Mouse (Mus musculus) heart, postnatal 0 days (tissue): ENCODE measurements around the gene Myof. TPM values are rescaled to one million over a fixed set of nuclear protein-coding genes. Genes with fewer than 3 reads are reported as not detected.

Source experiments
- ATAC-seq: fragments of 200-750 bp; cut with Nextera tagmentation; 2 replicates; pipeline ENCODE4 v1.8.0; 2017; ENCODE audit warnings: low read depth, moderate number of reproducible peaks, moderate library complexity; ENCODE audit not compliant: insufficient read depth
- DNase-seq: peaks from one replicate; pipeline ENCODE4 v3.0.0-alpha.2; 2016; ENCODE audit warnings: low spot score
- H3K27ac ChIP-seq: fragments of 300-500 bp; sonication (generic); 2 replicates; pipeline ENCODE4 v1.5.1; 2014; ENCODE audit warnings: low read depth, mild to moderate bottlenecking
- H3K27me3 ChIP-seq: fragments of 300-500 bp; sonication (generic); 2 replicates; pipeline ENCODE4 v1.6.1; 2014; ENCODE audit warnings: low read length, mixed read lengths; ENCODE audit not compliant: control insufficient read depth, insufficient read depth
- H3K36me3 ChIP-seq: fragments of 300-500 bp; sonication (generic); replicated peaks from 2 replicates; pipeline ENCODE4 v1.6.1; 2014; ENCODE audit warnings: low read length, mixed read lengths; ENCODE audit not compliant: control insufficient read depth, insufficient read depth
- H3K4me1 ChIP-seq: fragments of 300-500 bp; sonication (generic); 2 replicates; pipeline ENCODE4 v1.6.1; 2014; ENCODE audit warnings: antibody characterized with exemption; ENCODE audit not compliant: control insufficient read depth, insufficient read depth
- H3K4me2 ChIP-seq: fragments of 300-500 bp; sonication (generic); 2 replicates; pipeline ENCODE4 v1.6.1; 2014; ENCODE audit warnings: low read depth, mild to moderate bottlenecking, low read length, moderate library complexity
- H3K4me3 ChIP-seq: fragments of 300-500 bp; sonication (generic); 2 replicates; pipeline ENCODE4 v1.5.1; 2014; ENCODE audit warnings: low read depth, low read length
- H3K9ac ChIP-seq: fragments of 300-500 bp; sonication (generic); replicated peaks from 2 replicates; pipeline ENCODE4 v1.6.1; 2014; ENCODE audit warnings: low read depth, low read length, mixed read lengths
- H3K9me3 ChIP-seq: fragments of 300-500 bp; sonication (generic); replicated peaks from 2 replicates; pipeline ENCODE4 v1.6.1; 2016; ENCODE audit warnings: low read length; ENCODE audit not compliant: control insufficient read depth
- CTCF ChIP-seq: IDR thresholded peaks from 2 replicates; pipeline ENCODE4 v1.5.1; 2016; ENCODE audit warnings: antibody characterized with exemption, control low read depth, low read depth
- EP300 ChIP-seq: IDR thresholded peaks from 2 replicates; pipeline ENCODE4 v1.6.1; 2016; ENCODE audit warnings: antibody characterized with exemption, low read depth
- WGBS: fragments of 180-500 bp; shearing (Covaris S2); extraction: QIAGEN DNeasy Blood & Tissue Kit; methylation state at CpG from one replicate; pipeline ENCODE4 v1.1.7; 2014; 5-methylcytosine and 5-hydroxymethylcytosine counted together
- polyA plus RNA-seq: library from polyadenylated mRNA; unstranded; fragments of >200 nt; fragmentation: Nextera tagmentation; extraction: Ambion mirVana; gene quantifications from 2 replicates; pipeline ENCODE4 v1.2.1, GENCODE M21; 2015
- total RNA-seq: library from RNA; depleted of rRNA; stranded (reverse); fragments of >200 nt; gene quantifications from 2 replicates; pipeline ENCODE4 v1.2.3, GENCODE M21; 2014; ENCODE audit warnings: low replicate concordance; rRNA removed

Myof gene
- total and polyA plus RNA-seq, 2 experiments from 2014 or later, result 2.8 to 9.5 TPM

GRCm38 (mm10) chr19:37866994-37867393 is 176.4 kb downstream of the Myof start:
- no peak overlapping the region for H3K4me3 ChIP-seq
- H3K4me1 ChIP-seq, result no peaks in the 10 kb centered on the region
- H3K9ac ChIP-seq, result no peak overlapping the region
- no peak overlapping the region for H3K27ac ChIP-seq
- WGBS, result 83% methylated on average over 6 of the region's 6 CpGs
- no peak for ATAC-seq
- H3K36me3 ChIP-seq, result no peaks in the 10 kb centered on the region
- H3K27me3 ChIP-seq, result no peaks in the 10 kb centered on the region
- no peak overlapping the region for H3K4me2 ChIP-seq
- TF ChIP-seq CTCF (no peak), EP300 (no peak)
- DNase-seq, result no peak
- no peaks in the 10 kb centered on the region for H3K9me3 ChIP-seq

GRCm38 (mm10) chr19:37861171-37861570 is 182.2 kb downstream of the Myof start:
- Histone ChIP-seq H3K27me3 (no peaks in the 10 kb centered on the region), H3K27ac (no peak overlapping the region), H3K9me3 (no peaks in the 10 kb centered on the region), H3K4me1 (no peaks in the 10 kb centered on the region), H3K36me3 (no peaks in the 10 kb centered on the region), H3K9ac (no peak overlapping the region), H3K4me2 (no peak overlapping the region), H3K4me3 (no peak overlapping the region)
- ATAC-seq (no peak), DNase-seq (no peak)
- WGBS, result 83% methylated on average over 1 of the region's 1 CpGs
- no peak for TF ChIP-seq CTCF
- no peak for TF ChIP-seq EP300

GRCm38 (mm10) chr19:37860267-37860666 is 183.1 kb downstream of the Myof start:
- no peak overlapping the region for H3K4me2 ChIP-seq
- H3K9ac ChIP-seq, result no peak overlapping the region
- no peaks in the 10 kb centered on the region for H3K27me3 ChIP-seq
- TF ChIP-seq EP300 (no peak), CTCF (no peak)
- H3K36me3 ChIP-seq, result no peaks in the 10 kb centered on the region
- no peak overlapping the region for H3K4me3 ChIP-seq
- WGBS, result 50% methylated on average over 1 of the region's 1 CpGs
- H3K9me3 ChIP-seq, result no peaks in the 10 kb centered on the region
- no peaks in the 10 kb centered on the region for H3K4me1 ChIP-seq
- DNase-seq (no peak), ATAC-seq (no peak)
- H3K27ac ChIP-seq, result no peak overlapping the region

GRCm38 (mm10) chr19:37858406-37859081 is 184.8 kb downstream of the Myof start:
- Histone ChIP-seq H3K4me1 (no peaks in the 10 kb centered on the region), H3K9ac (no peak overlapping the region), H3K4me3 (no peak overlapping the region), H3K36me3 (no peaks in the 10 kb centered on the region), H3K27ac (no peak overlapping the region), H3K27me3 (no peaks in the 10 kb centered on the region), H3K9me3 (no peaks in the 10 kb centered on the region), H3K4me2 (no peak overlapping the region)
- TF ChIP-seq CTCF, result no peak
- TF ChIP-seq EP300, result no peak
- no peak for DNase-seq
- no peak for ATAC-seq
- WGBS, result 36% methylated on average over 7 of the region's 7 CpGs

- ATAC-seq, result no peak
- H3K4me2 ChIP-seq, result no peak overlapping the region
- DNase-seq, result no peak
- WGBS, result 73% methylated on average over 1 of the region's 1 CpGs
- H3K9me3 ChIP-seq, result no peaks in the 10 kb centered on the region
- H3K27me3 ChIP-seq, result no peaks in the 10 kb centered on the region
- no peak overlapping the region for H3K9ac ChIP-seq
- no peak overlapping the region for H3K27ac ChIP-seq
- no peak for TF ChIP-seq EP300
- no peaks in the 10 kb centered on the region for H3K4me1 ChIP-seq
- no peaks in the 10 kb centered on the region for H3K36me3 ChIP-seq
- H3K4me3 ChIP-seq, result no peak overlapping the region
These were observed 191.3 kb downstream of the Myof start for GRCm38 (mm10) chr19:37852056-37852455.

GRCm38 (mm10) chr19:37851590-37852038 is 191.8 kb downstream of the Myof start:
- Histone ChIP-seq H3K4me3 (no peak overlapping the region), H3K9me3 (no peaks in the 10 kb centered on the region), H3K27me3 (no peaks in the 10 kb centered on the region), H3K4me2 (no peak overlapping the region), H3K27ac (no peak overlapping the region), H3K9ac (no peak overlapping the region), H3K36me3 (no peaks in the 10 kb centered on the region), H3K4me1 (no peaks in the 10 kb centered on the region)
- ATAC-seq (no peak), DNase-seq (no peak)
- no peak for TF ChIP-seq EP300
- no peak for TF ChIP-seq CTCF
- 60% methylated on average over 9 of the region's 9 CpGs for WGBS

Other genes with a start within 250 kb of the Myof start
- 19.1 and 21.7 TPM in 2 replicates for gene Cep55, start 11.4 kb upstream of the Myof start, total RNA-seq
- 9.2 and 9.5 TPM in 2 replicates for gene Cep55, start 11.4 kb upstream of the Myof start, polyA plus RNA-seq
- gene Ffar4, start 53.5 kb upstream of the Myof start, total RNA-seq, result 0.12 TPM in 1 of 2 replicates, not detected in the other
- gene Ffar4, start 53.5 kb upstream of the Myof start, polyA plus RNA-seq, result 0.33 TPM in 1 of 2 replicates, not detected in the other
- 2.1 TPM in 1 of 2 replicates, not detected in the other for gene Rbp4, start 81.7 kb upstream of the Myof start, total RNA-seq
- 0.87 and 1.5 TPM in 2 replicates for gene Rbp4, start 81.7 kb upstream of the Myof start, polyA plus RNA-seq
- gene Pde6c, start 89.2 kb upstream of the Myof start, total RNA-seq, result not detected in 2 replicates
- gene Pde6c, start 89.2 kb upstream of the Myof start, polyA plus RNA-seq, result not detected in 2 replicates
- 4.1 TPM in 1 of 2 replicates, not detected in the other for gene Fra10ac1, start 180.6 kb upstream of the Myof start, total RNA-seq
- 26.2 and 26.6 TPM in 2 replicates for gene Fra10ac1, start 180.6 kb upstream of the Myof start, polyA plus RNA-seq
- gene Lgi1, start 221.0 kb upstream of the Myof start, total RNA-seq, result not detected in 2 replicates
- 0.18 TPM in 1 of 2 replicates, not detected in the other for gene Lgi1, start 221.0 kb upstream of the Myof start, polyA plus RNA-seq